Mouse (Mus musculus): Measurements from ENCODE around the gene A630076J17Rik. TPM values are rescaled to one million over a fixed set of nuclear protein-coding genes. Genes with fewer than 3 reads are reported as not detected.

A630076J17Rik gene
- total and polyA plus RNA-seq, 2 experiments from 2014 or later = 0.11 TPM; not detected in 1

DNA sequence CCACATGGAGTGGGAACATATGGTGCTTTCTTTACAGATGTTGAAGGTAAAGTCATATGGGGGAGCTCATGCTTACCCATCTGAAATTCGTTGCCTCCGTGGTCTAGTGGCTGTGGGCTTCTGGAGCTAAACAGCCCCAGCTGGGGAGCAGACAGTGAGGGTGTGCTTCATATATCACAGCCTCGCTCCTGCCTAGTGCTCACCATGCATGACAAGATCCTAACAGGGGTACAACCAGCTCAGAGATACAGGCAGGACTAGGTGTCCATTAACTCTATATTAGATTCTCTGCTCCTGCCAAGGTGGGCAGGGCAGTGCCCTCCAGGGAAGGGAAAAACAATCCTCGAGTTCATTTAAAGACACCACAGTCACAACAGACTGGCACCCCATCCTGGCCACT is 788 bp downstream of the A630076J17Rik start:
- Histone ChIP-seq H3K27ac (ENCODE audit: low read depth) (no peak overlapping the region), H3K4me2 (ENCODE audit: low read depth, low read length) (no peak overlapping the region), H3K36me3 (replicated peaks; ENCODE audit: control insufficient read depth, insufficient read depth, low read length) (no peaks in the 10 kb centered on the region), H3K4me3 (ENCODE audit: low read depth, low read length) (no peak overlapping the region), H3K4me1 (ENCODE audit: control insufficient read depth, insufficient read depth) (no peaks in the 10 kb centered on the region; the same call in 1 of the 2 replicates), H3K27me3 (ENCODE audit: control insufficient read depth, insufficient read depth, low read length) (peaks cover 7% of the 10 kb centered on the region; the same call in 1 of the 2 replicates), H3K9ac (replicated peaks; ENCODE audit: low read depth, low read length) (no peak overlapping the region), H3K9me3 (replicated peaks; ENCODE audit: control insufficient read depth, low read length) (no peaks in the 10 kb centered on the region)
- ATAC-seq (ENCODE audit: insufficient read depth, low read depth) = no peak
- WGBS = 66% methylated on average over 4 of the region's 4 CpGs
- TF ChIP-seq CTCF (IDR thresholded peaks at IDR 0.05; ENCODE audit: low read depth) = no peak
- TF ChIP-seq EP300 (IDR thresholded peaks at IDR 0.05; ENCODE audit: low read depth) = no peak
- no peak for DNase-seq (ENCODE audit: low spot score)

DNA sequence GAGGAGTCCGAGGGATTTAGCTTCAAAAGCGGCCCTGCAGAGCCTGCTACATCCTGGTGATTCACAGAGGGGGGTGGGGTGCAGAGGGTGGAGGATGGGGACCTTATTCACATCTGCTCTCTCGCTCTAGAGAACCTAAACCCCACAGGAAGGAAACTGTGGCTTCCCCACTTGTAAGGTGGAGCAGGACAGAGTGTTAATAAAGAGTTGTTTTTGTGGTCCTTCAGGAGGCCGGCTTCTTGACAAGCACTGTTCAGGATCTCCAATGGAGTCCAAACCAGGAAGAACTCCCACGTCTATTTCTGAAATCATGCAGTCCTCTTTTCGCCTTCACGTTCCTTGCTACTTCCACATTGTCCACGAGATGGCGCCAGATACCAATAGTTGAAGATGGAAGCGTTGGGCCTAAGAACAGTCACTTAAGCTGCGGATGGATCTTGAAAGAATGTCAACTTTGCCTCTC is 3.0 kb downstream of the A630076J17Rik start:
- Histone ChIP-seq H3K9ac (replicated peaks; ENCODE audit: low read depth, low read length) (no peak overlapping the region), H3K4me1 (ENCODE audit: control insufficient read depth, insufficient read depth) (no peaks in the 10 kb centered on the region; the same call in 1 of the 2 replicates), H3K27ac (ENCODE audit: low read depth) (no peak overlapping the region), H3K4me3 (ENCODE audit: low read depth, low read length) (no peak overlapping the region), H3K27me3 (ENCODE audit: control insufficient read depth, insufficient read depth, low read length) (peaks cover 7% of the 10 kb centered on the region; the same call in 1 of the 2 replicates), H3K9me3 (replicated peaks; ENCODE audit: control insufficient read depth, low read length) (no peaks in the 10 kb centered on the region), H3K4me2 (ENCODE audit: low read depth, low read length) (no peak overlapping the region; the same call in 1 of the 2 replicates), H3K36me3 (replicated peaks; ENCODE audit: control insufficient read depth, insufficient read depth, low read length) (no peaks in the 10 kb centered on the region)
- ATAC-seq (ENCODE audit: insufficient read depth, low read depth) (peak; percentile 65), DNase-seq (ENCODE audit: low spot score) (peak; percentile 70)
- WGBS = 7% methylated on average over 11 of the region's 11 CpGs
- peak; percentile 97 for TF ChIP-seq CTCF (IDR thresholded peaks at IDR 0.05; ENCODE audit: low read depth)
- no peak for TF ChIP-seq EP300 (IDR thresholded peaks at IDR 0.05; ENCODE audit: low read depth)

DNA sequence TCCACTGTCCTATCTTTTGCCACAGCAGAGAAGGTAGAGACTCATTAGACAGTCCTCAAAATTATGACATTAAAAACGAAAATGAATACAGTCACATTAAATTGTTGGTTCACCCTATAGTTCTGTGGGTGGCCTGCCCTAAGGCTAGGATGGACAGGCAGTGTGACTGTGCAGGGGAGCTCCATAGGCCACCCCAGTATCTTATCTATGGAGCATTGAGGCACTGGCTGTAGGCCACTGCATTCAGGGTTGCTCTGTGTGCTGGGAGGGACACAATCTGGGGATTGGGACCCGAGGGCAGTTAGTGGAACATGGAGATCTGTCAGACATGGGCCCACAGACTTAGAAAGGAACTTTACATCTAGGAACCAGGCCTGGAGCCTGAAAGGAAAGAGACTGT is 3.5 kb downstream of the A630076J17Rik start:
- Histone ChIP-seq H3K9ac (replicated peaks; ENCODE audit: low read depth, low read length) (no peak overlapping the region), H3K4me1 (ENCODE audit: control insufficient read depth, insufficient read depth) (no peaks in the 10 kb centered on the region; the same call in 1 of the 2 replicates), H3K4me3 (ENCODE audit: low read depth, low read length) (no peak overlapping the region), H3K27me3 (ENCODE audit: control insufficient read depth, insufficient read depth, low read length) (peaks cover 7% of the 10 kb centered on the region; the same call in 1 of the 2 replicates), H3K36me3 (replicated peaks; ENCODE audit: control insufficient read depth, insufficient read depth, low read length) (no peaks in the 10 kb centered on the region), H3K27ac (ENCODE audit: low read depth) (no peak overlapping the region), H3K9me3 (replicated peaks; ENCODE audit: control insufficient read depth, low read length) (no peaks in the 10 kb centered on the region), H3K4me2 (ENCODE audit: low read depth, low read length) (no peak overlapping the region)
- TF ChIP-seq EP300 (IDR thresholded peaks at IDR 0.05; ENCODE audit: low read depth) (no peak), CTCF (IDR thresholded peaks at IDR 0.05; ENCODE audit: low read depth) (no peak)
- no peak for DNase-seq (ENCODE audit: low spot score)
- ATAC-seq (ENCODE audit: insufficient read depth, low read depth) = no peak
- WGBS = 18% methylated on average over 2 of the region's 2 CpGs

GRCm38 (mm10) chr3:107238051-107238450 is 7.6 kb downstream of the A630076J17Rik start:
- TF ChIP-seq CTCF (IDR thresholded peaks at IDR 0.05; ENCODE audit: low read depth) (no peak), EP300 (IDR thresholded peaks at IDR 0.05; ENCODE audit: low read depth) (no peak)
- no peaks in the 10 kb centered on the region for H3K9me3 ChIP-seq (replicated peaks; ENCODE audit: control insufficient read depth, low read length)
- H3K27me3 ChIP-seq (ENCODE audit: control insufficient read depth, insufficient read depth, low read length) = peaks cover 7% of the 10 kb centered on the region; the same call in 1 of the 2 replicates
- H3K36me3 ChIP-seq (replicated peaks; ENCODE audit: control insufficient read depth, insufficient read depth, low read length) = no peaks in the 10 kb centered on the region
- H3K4me1 ChIP-seq (ENCODE audit: control insufficient read depth, insufficient read depth) = no peaks in the 10 kb centered on the region
- ATAC-seq (ENCODE audit: insufficient read depth, low read depth) (no peak), DNase-seq (ENCODE audit: low spot score) (no peak)
- WGBS = 63% methylated on average over 2 of the region's 2 CpGs
- H3K27ac ChIP-seq (ENCODE audit: low read depth) = no peak overlapping the region
- H3K4me3 ChIP-seq (ENCODE audit: low read depth, low read length) = no peak overlapping the region
- no peak overlapping the region for H3K9ac ChIP-seq (replicated peaks; ENCODE audit: low read depth, low read length)
- no peak overlapping the region for H3K4me2 ChIP-seq (ENCODE audit: low read depth, low read length)

DNA sequence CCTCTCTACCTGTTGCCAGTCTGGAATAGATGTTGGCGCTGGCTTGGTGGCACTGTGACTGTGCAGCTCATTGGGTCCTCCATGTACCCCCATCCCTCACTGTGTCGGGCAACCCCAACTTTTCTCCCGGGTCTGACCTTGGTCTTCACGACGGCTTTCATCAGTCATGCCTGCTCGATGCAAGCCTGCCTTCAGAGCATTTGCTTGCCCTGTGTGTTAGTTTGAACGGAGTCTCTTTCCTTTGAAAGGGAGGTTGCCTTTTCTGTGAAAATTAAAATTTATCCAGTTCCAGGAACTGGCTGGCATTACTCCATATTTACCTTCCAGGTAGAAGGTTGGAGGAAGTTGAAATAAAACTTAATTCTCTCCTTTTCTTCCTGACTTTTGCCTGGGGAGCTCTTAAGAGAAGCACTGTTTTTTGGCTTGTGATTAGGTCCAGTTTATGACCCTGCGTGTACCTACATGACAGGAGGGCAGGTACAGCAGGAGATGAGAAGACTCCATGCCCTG is 8.1 kb downstream of the A630076J17Rik start:
- Histone ChIP-seq H3K4me3 (ENCODE audit: low read depth, low read length) (no peak overlapping the region), H3K9me3 (replicated peaks; ENCODE audit: control insufficient read depth, low read length) (no peaks in the 10 kb centered on the region), H3K4me1 (ENCODE audit: control insufficient read depth, insufficient read depth) (no peaks in the 10 kb centered on the region), H3K27ac (ENCODE audit: low read depth) (no peak overlapping the region), H3K4me2 (ENCODE audit: low read depth, low read length) (no peak overlapping the region), H3K27me3 (ENCODE audit: control insufficient read depth, insufficient read depth, low read length) (0 out of 2 replicates have a peak, but pooled peaks cover 4% of the 10 kb centered on the region), H3K9ac (replicated peaks; ENCODE audit: low read depth, low read length) (no peak overlapping the region), H3K36me3 (replicated peaks; ENCODE audit: control insufficient read depth, insufficient read depth, low read length) (no peaks in the 10 kb centered on the region)
- TF ChIP-seq EP300 (IDR thresholded peaks at IDR 0.05; ENCODE audit: low read depth) (no peak), CTCF (IDR thresholded peaks at IDR 0.05; ENCODE audit: low read depth) (no peak)
- DNase-seq (ENCODE audit: low spot score) = no peak
- ATAC-seq (ENCODE audit: insufficient read depth, low read depth) = no peak
- WGBS = 84% methylated on average over 8 of the region's 8 CpGs

DNA sequence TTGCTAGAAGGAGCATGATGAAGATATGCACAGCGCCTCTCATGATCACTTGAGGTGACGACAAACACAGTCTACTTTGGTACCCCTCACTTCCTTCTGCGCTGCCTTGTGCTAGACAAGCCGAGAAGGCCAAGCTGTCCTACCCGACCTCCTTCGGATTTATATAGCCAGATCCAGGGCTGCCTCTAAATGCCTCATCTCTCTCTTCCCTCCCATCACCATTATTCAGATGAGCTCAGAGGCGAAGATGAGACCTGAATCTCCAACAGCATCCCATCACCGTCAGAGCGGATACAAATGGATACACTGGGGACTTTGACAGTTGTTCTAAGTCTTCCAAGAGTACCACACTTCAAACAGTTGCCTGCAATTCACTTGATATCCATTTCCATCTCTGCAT is 9.2 kb downstream of the A630076J17Rik start, which contains the start of gene Prok1:
Gene Prok1 (minus strand): TSS at position 101 of the 400 bp plus-strand sequence.
- Histone ChIP-seq H3K36me3 (replicated peaks; ENCODE audit: control insufficient read depth, insufficient read depth, low read length) (no peaks in the 10 kb centered on the region), H3K27me3 (ENCODE audit: control insufficient read depth, insufficient read depth, low read length) (0 out of 2 replicates have a peak, but pooled peaks cover 4% of the 10 kb centered on the region), H3K9ac (replicated peaks; ENCODE audit: low read depth, low read length) (no peak within 1 kb of the TSS), H3K4me1 (ENCODE audit: control insufficient read depth, insufficient read depth) (no peaks in the 10 kb centered on the region), H3K4me2 (ENCODE audit: low read depth, low read length) (no peak within 1 kb of the TSS), H3K4me3 (ENCODE audit: low read depth, low read length) (no peak within 1 kb of the TSS), H3K27ac (ENCODE audit: low read depth) (no peak within 1 kb of the TSS), H3K9me3 (replicated peaks; ENCODE audit: control insufficient read depth, low read length) (no peaks in the 10 kb centered on the region)
- no peak for TF ChIP-seq CTCF (IDR thresholded peaks at IDR 0.05; ENCODE audit: low read depth)
- WGBS = 75% methylated on average over 9 of the region's 9 CpGs
- DNase-seq (ENCODE audit: low spot score) (no peak), ATAC-seq (ENCODE audit: insufficient read depth, low read depth) (no peak)
